Mouse (Mus musculus): ENCODE measurements around the gene Wwox. TPM values are rescaled to one million over a fixed set of nuclear protein-coding genes. Genes with fewer than 3 reads are reported as not detected.

Wwox gene
- polyA plus RNA-seq, 1 experiment from 2014 or later = 8.9 TPM

GRCm38 (mm10) chr8:114421544-114421943, 17.9 kb upstream of the Wwox start:
- H3K4me3 ChIP-seq (ENCODE audit: low read depth, low read length) = no peak overlapping the region
- H3K4me2 ChIP-seq (ENCODE audit: low read length) = no peak overlapping the region
- H3K27me3 ChIP-seq (replicated peaks; ENCODE audit: control insufficient read depth, insufficient read depth, low read length) = no peaks in the 10 kb centered on the region
- ATAC-seq (no peak), DNase-seq (ENCODE audit: low spot score) (no peak)
- H3K4me1 ChIP-seq (ENCODE audit: control insufficient read depth, insufficient read depth, low read length) = no peaks in the 10 kb centered on the region
- H3K9ac ChIP-seq (ENCODE audit: low read length) = no peak overlapping the region
- WGBS = 82% methylated on average over 4 of the region's 4 CpGs
- H3K9me3 ChIP-seq (replicated peaks; ENCODE audit: control insufficient read depth, low read length) = no peaks in the 10 kb centered on the region
- no peaks in the 10 kb centered on the region for H3K36me3 ChIP-seq (ENCODE audit: control insufficient read depth, insufficient read depth, low read length)
- H3K27ac ChIP-seq (ENCODE audit: low read depth, low read length) = no peak overlapping the region

GRCm38 (mm10) chr8:114438236-114438635, 1.2 kb upstream of the Wwox start:
- H3K9ac ChIP-seq (ENCODE audit: low read length) = no peak overlapping the region
- no peaks in the 10 kb centered on the region for H3K36me3 ChIP-seq (ENCODE audit: control insufficient read depth, insufficient read depth, low read length)
- no peaks in the 10 kb centered on the region for H3K9me3 ChIP-seq (replicated peaks; ENCODE audit: control insufficient read depth, low read length)
- H3K27ac ChIP-seq (ENCODE audit: low read depth, low read length) = no peak overlapping the region
- H3K4me2 ChIP-seq (ENCODE audit: low read length) = no peak overlapping the region
- H3K27me3 ChIP-seq (replicated peaks; ENCODE audit: control insufficient read depth, insufficient read depth, low read length) = no peaks in the 10 kb centered on the region
- 10% methylated on average over 6 of the region's 6 CpGs for WGBS
- ATAC-seq (no peak), DNase-seq (ENCODE audit: low spot score) (peak; percentile 69)
- peaks cover 6% of the 10 kb centered on the region; the same call in 1 of the 2 replicates for H3K4me1 ChIP-seq (ENCODE audit: control insufficient read depth, insufficient read depth, low read length)
- H3K4me3 ChIP-seq (ENCODE audit: low read depth, low read length) = no peak overlapping the region

- no peaks in the 10 kb centered on the region for H3K36me3 ChIP-seq (ENCODE audit: control insufficient read depth, insufficient read depth, low read length)
- H3K4me1 ChIP-seq (ENCODE audit: control insufficient read depth, insufficient read depth, low read length) = peaks cover 6% of the 10 kb centered on the region; the same call in 1 of the 2 replicates
- H3K4me2 ChIP-seq (ENCODE audit: low read length) = peak overlapping the region; percentile 86
- 0 out of 2 replicates have a peak overlapping the region, but pooled peaks have one; percentile 77 for H3K27ac ChIP-seq (ENCODE audit: low read depth, low read length)
- DNase-seq (ENCODE audit: low spot score) = peak; percentile 27
- H3K9ac ChIP-seq (ENCODE audit: low read length) = peak overlapping the region; percentile 70
- no peaks in the 10 kb centered on the region for H3K9me3 ChIP-seq (replicated peaks; ENCODE audit: control insufficient read depth, low read length)
- no peak for ATAC-seq
- H3K4me3 ChIP-seq (ENCODE audit: low read depth, low read length) = peak overlapping the region; percentile 66
- WGBS = 20% methylated on average over 5 of the region's 5 CpGs
- H3K27me3 ChIP-seq (replicated peaks; ENCODE audit: control insufficient read depth, insufficient read depth, low read length) = no peaks in the 10 kb centered on the region
Observed at GRCm38 (mm10) chr8:114440205-114440589, 742 bp downstream of the Wwox start.

- Histone ChIP-seq H3K27ac (ENCODE audit: low read depth, low read length) (no peak overlapping the region), H3K9me3 (replicated peaks; ENCODE audit: control insufficient read depth, low read length) (no peaks in the 10 kb centered on the region), H3K9ac (ENCODE audit: low read length) (no peak overlapping the region), H3K36me3 (ENCODE audit: control insufficient read depth, insufficient read depth, low read length) (no peaks in the 10 kb centered on the region), H3K27me3 (replicated peaks; ENCODE audit: control insufficient read depth, insufficient read depth, low read length) (no peaks in the 10 kb centered on the region), H3K4me1 (ENCODE audit: control insufficient read depth, insufficient read depth, low read length) (peaks cover 6% of the 10 kb centered on the region; the same call in 1 of the 2 replicates), H3K4me3 (ENCODE audit: low read depth, low read length) (no peak overlapping the region), H3K4me2 (ENCODE audit: low read length) (no peak overlapping the region)
- no peak for DNase-seq (ENCODE audit: low spot score)
- ATAC-seq = no peak
- 83% methylated on average over 4 of the region's 4 CpGs for WGBS
Observed at GRCm38 (mm10) chr8:114441616-114442015, 2.2 kb downstream of the Wwox start.

GRCm38 (mm10) chr8:114446884-114447283, 7.4 kb downstream of the Wwox start:
- WGBS = 91% methylated on average over 7 of the region's 7 CpGs

GRCm38 (mm10) chr8:114452278-114452677, 12.8 kb downstream of the Wwox start:
- Histone ChIP-seq H3K4me1 (ENCODE audit: control insufficient read depth, insufficient read depth, low read length) (no peaks in the 10 kb centered on the region), H3K36me3 (ENCODE audit: control insufficient read depth, insufficient read depth, low read length) (0 out of 2 replicates have a peak, but pooled peaks cover 6% of the 10 kb centered on the region), H3K9ac (ENCODE audit: low read length) (no peak overlapping the region), H3K4me3 (ENCODE audit: low read depth, low read length) (no peak overlapping the region), H3K9me3 (replicated peaks; ENCODE audit: control insufficient read depth, low read length) (no peaks in the 10 kb centered on the region), H3K4me2 (ENCODE audit: low read length) (no peak overlapping the region), H3K27ac (ENCODE audit: low read depth, low read length) (no peak overlapping the region), H3K27me3 (replicated peaks; ENCODE audit: control insufficient read depth, insufficient read depth, low read length) (no peaks in the 10 kb centered on the region)
- DNase-seq (ENCODE audit: low spot score) = no peak
- peak; percentile 54; the same call in 1 of the 2 replicates for ATAC-seq
- 77% methylated on average over 8 of the region's 8 CpGs for WGBS

More at GRCm38 (mm10) chr8:114446884-114447283, 7.4 kb downstream of the Wwox start:
- Histone ChIP-seq H3K9ac (ENCODE audit: low read length) (no peak overlapping the region), H3K9me3 (replicated peaks; ENCODE audit: control insufficient read depth, low read length) (no peaks in the 10 kb centered on the region), H3K4me2 (ENCODE audit: low read length) (no peak overlapping the region), H3K4me1 (ENCODE audit: control insufficient read depth, insufficient read depth, low read length) (no peaks in the 10 kb centered on the region), H3K4me3 (ENCODE audit: low read depth, low read length) (no peak overlapping the region), H3K27ac (ENCODE audit: low read depth, low read length) (no peak overlapping the region), H3K36me3 (ENCODE audit: control insufficient read depth, insufficient read depth, low read length) (0 out of 2 replicates have a peak, but pooled peaks cover 6% of the 10 kb centered on the region), H3K27me3 (replicated peaks; ENCODE audit: control insufficient read depth, insufficient read depth, low read length) (no peaks in the 10 kb centered on the region)
- ATAC-seq (no peak), DNase-seq (ENCODE audit: low spot score) (no peak)

GRCm38 (mm10) chr8:114452781-114453221, 13.3 kb downstream of the Wwox start:
- ATAC-seq = peak; percentile 61
- H3K4me2 ChIP-seq (ENCODE audit: low read length) = peak overlapping the region; percentile 25; the same call in 1 of the 2 replicates

GRCm38 (mm10) chr8:114455302-114455701, 15.8 kb downstream of the Wwox start:
- Histone ChIP-seq H3K27ac (ENCODE audit: low read depth, low read length) (no peak overlapping the region), H3K27me3 (replicated peaks; ENCODE audit: control insufficient read depth, insufficient read depth, low read length) (no peaks in the 10 kb centered on the region), H3K4me3 (ENCODE audit: low read depth, low read length) (no peak overlapping the region), H3K9me3 (replicated peaks; ENCODE audit: control insufficient read depth, low read length) (no peaks in the 10 kb centered on the region), H3K4me2 (ENCODE audit: low read length) (no peak overlapping the region), H3K4me1 (ENCODE audit: control insufficient read depth, insufficient read depth, low read length) (no peaks in the 10 kb centered on the region), H3K9ac (ENCODE audit: low read length) (no peak overlapping the region), H3K36me3 (ENCODE audit: control insufficient read depth, insufficient read depth, low read length) (no peaks in the 10 kb centered on the region)
- no peak for ATAC-seq
- 85% methylated on average over 8 of the region's 8 CpGs for WGBS
- DNase-seq (ENCODE audit: low spot score) = no peak

More at GRCm38 (mm10) chr8:114452781-114453221, 13.3 kb downstream of the Wwox start:
- WGBS = 2% methylated on average over 9 of the region's 9 CpGs
- Histone ChIP-seq H3K4me3 (ENCODE audit: low read depth, low read length) (no peak overlapping the region), H3K9ac (ENCODE audit: low read length) (no peak overlapping the region), H3K9me3 (replicated peaks; ENCODE audit: control insufficient read depth, low read length) (no peaks in the 10 kb centered on the region), H3K27me3 (replicated peaks; ENCODE audit: control insufficient read depth, insufficient read depth, low read length) (no peaks in the 10 kb centered on the region), H3K27ac (ENCODE audit: low read depth, low read length) (no peak overlapping the region), H3K4me1 (ENCODE audit: control insufficient read depth, insufficient read depth, low read length) (no peaks in the 10 kb centered on the region), H3K36me3 (ENCODE audit: control insufficient read depth, insufficient read depth, low read length) (0 out of 2 replicates have a peak, but pooled peaks cover 6% of the 10 kb centered on the region)
- DNase-seq (ENCODE audit: low spot score) = peak; percentile 94

GRCm38 (mm10) chr8:114455953-114456352, 16.5 kb downstream of the Wwox start:
- H3K9me3 ChIP-seq (replicated peaks; ENCODE audit: control insufficient read depth, low read length) = no peaks in the 10 kb centered on the region
- no peaks in the 10 kb centered on the region for H3K36me3 ChIP-seq (ENCODE audit: control insufficient read depth, insufficient read depth, low read length)
- no peak overlapping the region for H3K4me2 ChIP-seq (ENCODE audit: low read length)
- H3K4me3 ChIP-seq (ENCODE audit: low read depth, low read length) = no peak overlapping the region
- WGBS = 80% methylated on average over 15 of the region's 15 CpGs
- H3K4me1 ChIP-seq (ENCODE audit: control insufficient read depth, insufficient read depth, low read length) = no peaks in the 10 kb centered on the region
- no peak for ATAC-seq
- H3K9ac ChIP-seq (ENCODE audit: low read length) = no peak overlapping the region
- H3K27ac ChIP-seq (ENCODE audit: low read depth, low read length) = no peak overlapping the region
- H3K27me3 ChIP-seq (replicated peaks; ENCODE audit: control insufficient read depth, insufficient read depth, low read length) = no peaks in the 10 kb centered on the region
- no peak for DNase-seq (ENCODE audit: low spot score)
